Mouse (Mus musculus) E14TG2a.4 (cell line): ENCODE results near the gene Umps.
A peak's percentile ranks its signal among the peaks of the same experiment; 100 is the strongest.

Experiments used
- H3K27me3 ChIP-seq: 2 replicates; pipeline ENCODE4 v1.6.1; 2014; ENCODE audit warnings: low read length, control low read depth; ENCODE audit not compliant: insufficient read depth
- H3K36me3 ChIP-seq: 2 replicates; pipeline ENCODE4 v1.6.1; 2014; ENCODE audit warnings: low read length, control low read depth; ENCODE audit not compliant: insufficient read depth
- H3K4me1 ChIP-seq: replicated peaks from 2 replicates; pipeline ENCODE4 v1.6.1; 2014; ENCODE audit warnings: low read depth, low read length, control low read depth
- H3K4me3 ChIP-seq: replicated peaks from 2 replicates; pipeline ENCODE4 v1.5.1; 2014; ENCODE audit warnings: mild to moderate bottlenecking, low read length
- H3K9me3 ChIP-seq: 2 replicates; pipeline ENCODE4 v1.6.1; 2014; ENCODE audit warnings: low read length, control low read depth
- CTCF ChIP-seq: conservative IDR thresholded peaks from 2 replicates; pipeline ENCODE4 v1.5.1; 2014; ENCODE audit warnings: low read length
- NANOG ChIP-seq: IDR thresholded peaks from 2 replicates; pipeline ENCODE4 v1.6.1; 2014; ENCODE audit warnings: borderline replicate concordance, low read length, mixed read lengths
- POU5F1 ChIP-seq: IDR thresholded peaks from 2 replicates; pipeline ENCODE4 v1.6.1; 2014; ENCODE audit warnings: low read length, borderline replicate concordance

The Umps gene

GRCm38 (mm10) chr16:33946021-33946420 lies 20.8 kb downstream of the Umps start:
- TF ChIP-seq POU5F1 (no peak), NANOG (no peak), CTCF (no peak)

DNA sequence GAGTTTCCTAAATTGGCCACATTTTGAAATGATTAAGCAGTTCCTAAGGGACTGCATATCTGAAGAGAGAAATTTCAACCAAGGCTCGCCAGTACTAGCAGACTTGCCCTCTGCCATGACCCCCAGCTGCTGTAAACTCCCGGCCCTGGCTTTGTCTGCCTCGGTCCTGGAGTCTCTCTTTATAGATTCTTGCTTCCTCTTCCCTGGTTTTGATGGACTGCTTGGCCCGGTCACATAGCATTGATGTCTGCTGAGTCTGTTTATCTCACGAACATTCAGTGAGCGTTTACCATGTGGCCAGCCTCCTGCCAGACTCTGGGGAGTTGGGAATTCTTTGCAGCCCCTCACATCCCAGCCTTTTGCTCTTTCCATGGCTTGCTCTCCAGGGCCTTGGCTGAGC lies 22.1 kb downstream of the Umps start:
- Histone ChIP-seq H3K27me3 (no peaks in the 10 kb centered on the region), H3K9me3 (no peaks in the 10 kb centered on the region), H3K36me3 (peaks cover 14% of the 10 kb centered on the region), H3K4me1 (peaks cover 39% of the 10 kb centered on the region), H3K4me3 (no peak overlapping the region)
- TF ChIP-seq NANOG = no peak
- TF ChIP-seq POU5F1 = no peak
- TF ChIP-seq CTCF = no peak

More at GRCm38 (mm10) chr16:33946021-33946420, 20.8 kb downstream of the Umps start:
- H3K9me3 ChIP-seq = no peaks in the 10 kb centered on the region
- peaks cover 14% of the 10 kb centered on the region for H3K36me3 ChIP-seq
- H3K4me3 ChIP-seq = no peak overlapping the region
- H3K27me3 ChIP-seq = no peaks in the 10 kb centered on the region
- H3K4me1 ChIP-seq = peaks cover 40% of the 10 kb centered on the region

DNA sequence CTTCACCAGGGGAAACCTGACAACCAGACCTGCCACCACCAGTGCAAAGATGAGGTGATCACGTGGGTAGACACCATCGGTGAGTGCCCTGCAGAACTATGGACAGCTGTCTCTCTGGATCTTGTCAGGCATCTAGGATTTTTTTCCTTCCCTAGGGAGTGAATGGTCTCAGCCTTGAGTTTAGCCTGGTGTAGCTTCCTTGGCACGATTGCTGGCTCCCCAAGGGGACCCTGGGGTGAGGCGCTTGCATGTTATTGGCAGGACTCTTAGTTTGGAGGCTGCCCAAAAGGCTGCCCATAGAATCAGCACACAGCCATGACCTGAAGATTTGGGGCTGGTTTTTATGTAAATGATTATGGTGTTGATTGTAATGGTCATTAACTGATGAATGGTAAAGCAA lies 22.7 kb downstream of the Umps start:
- peaks cover 35% of the 10 kb centered on the region for H3K4me1 ChIP-seq
- H3K27me3 ChIP-seq = no peaks in the 10 kb centered on the region
- H3K4me3 ChIP-seq = no peak overlapping the region
- no peaks in the 10 kb centered on the region for H3K9me3 ChIP-seq
- peaks cover 13% of the 10 kb centered on the region for H3K36me3 ChIP-seq
- no peak for TF ChIP-seq NANOG
- TF ChIP-seq CTCF = no peak
- no peak for TF ChIP-seq POU5F1

DNA sequence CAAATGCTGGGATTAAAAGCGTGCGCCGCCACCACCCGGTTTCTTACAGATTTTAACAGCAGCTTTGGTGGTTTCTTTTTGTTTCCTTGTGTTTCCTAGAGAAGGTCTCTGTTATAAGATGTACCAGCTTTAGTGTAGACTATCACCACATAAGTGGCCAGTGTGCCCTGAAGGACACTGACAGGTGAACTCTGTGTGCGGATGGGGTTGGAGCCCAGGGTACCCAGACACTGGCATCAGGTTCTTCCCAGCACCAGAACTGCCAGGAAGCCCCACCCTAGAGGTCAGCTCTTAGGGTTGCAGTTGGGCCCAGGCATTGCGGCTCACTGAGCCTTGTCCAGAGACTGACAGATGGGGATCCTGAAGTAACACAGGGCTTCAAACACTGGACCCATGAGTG lies 23.4 kb downstream of the Umps start:
- Histone ChIP-seq H3K4me1 (peaks cover 28% of the 10 kb centered on the region), H3K4me3 (no peak overlapping the region), H3K27me3 (no peaks in the 10 kb centered on the region), H3K9me3 (no peaks in the 10 kb centered on the region), H3K36me3 (peaks cover 6% of the 10 kb centered on the region)
- TF ChIP-seq POU5F1 = no peak
- no peak for TF ChIP-seq CTCF
- no peak for TF ChIP-seq NANOG

DNA sequence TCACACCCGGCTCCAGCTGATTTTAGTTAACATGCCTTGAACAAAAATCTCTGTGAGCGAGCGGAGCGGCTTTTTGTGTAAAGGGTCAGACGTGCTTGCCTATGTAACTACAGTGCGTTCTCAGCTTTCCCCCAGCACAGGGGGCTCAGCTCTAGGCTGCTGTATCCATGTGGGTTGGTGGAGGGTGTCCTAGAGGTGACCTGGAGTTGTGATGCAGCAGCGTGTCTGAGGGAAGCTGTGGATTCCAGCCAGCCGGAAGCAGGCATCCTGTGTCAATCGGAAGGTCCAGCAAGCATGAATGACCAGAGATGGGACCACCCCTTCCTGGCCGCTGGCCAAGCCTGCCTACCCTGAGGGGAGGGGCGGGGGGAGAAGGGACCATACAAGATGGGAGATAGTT lies 24.5 kb downstream of the Umps start:
- TF ChIP-seq CTCF = no peak
- no peak for TF ChIP-seq NANOG
- no peak for TF ChIP-seq POU5F1
- Histone ChIP-seq H3K36me3 (peaks cover 12% of the 10 kb centered on the region), H3K9me3 (no peaks in the 10 kb centered on the region)

DNA sequence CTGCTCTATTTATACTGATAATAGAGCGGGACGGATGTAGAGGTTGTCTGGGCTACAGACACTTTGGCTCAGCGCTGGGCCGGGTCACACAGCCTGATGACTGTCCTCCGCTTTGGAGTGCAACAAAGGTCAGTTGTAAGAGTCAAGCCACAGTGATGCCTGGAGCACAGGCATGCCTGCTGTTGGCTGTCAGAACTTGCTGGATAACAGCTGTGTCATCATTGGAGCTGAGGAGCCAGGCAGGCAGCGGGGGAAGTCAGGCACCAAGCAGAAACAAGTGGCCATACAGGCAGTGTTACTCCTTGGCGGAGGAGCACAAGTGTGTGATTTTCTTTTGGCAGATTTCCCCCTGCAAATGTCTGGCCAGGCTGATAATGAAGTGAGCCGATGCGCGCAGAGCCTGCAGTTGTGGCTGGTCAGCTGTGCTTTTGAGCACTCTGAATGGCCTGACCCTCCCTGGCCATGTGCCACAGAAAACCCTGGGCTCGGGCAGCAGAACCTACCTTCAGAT lies 25.5 kb downstream of the Umps start:
- TF ChIP-seq NANOG (no peak), CTCF (no peak), POU5F1 (no peak)
- Histone ChIP-seq H3K9me3 (no peaks in the 10 kb centered on the region), H3K4me1 (peaks cover 19% of the 10 kb centered on the region), H3K27me3 (no peaks in the 10 kb centered on the region), H3K4me3 (peak overlapping the region; percentile 23; the same call in 1 of the 2 replicates), H3K36me3 (peaks cover 8% of the 10 kb centered on the region)

More for the DNA sequence above, 24.5 kb downstream of the Umps start:
- no peaks in the 10 kb centered on the region for H3K27me3 ChIP-seq
- H3K4me1 ChIP-seq = peaks cover 22% of the 10 kb centered on the region
- H3K4me3 ChIP-seq = no peak overlapping the region

DNA sequence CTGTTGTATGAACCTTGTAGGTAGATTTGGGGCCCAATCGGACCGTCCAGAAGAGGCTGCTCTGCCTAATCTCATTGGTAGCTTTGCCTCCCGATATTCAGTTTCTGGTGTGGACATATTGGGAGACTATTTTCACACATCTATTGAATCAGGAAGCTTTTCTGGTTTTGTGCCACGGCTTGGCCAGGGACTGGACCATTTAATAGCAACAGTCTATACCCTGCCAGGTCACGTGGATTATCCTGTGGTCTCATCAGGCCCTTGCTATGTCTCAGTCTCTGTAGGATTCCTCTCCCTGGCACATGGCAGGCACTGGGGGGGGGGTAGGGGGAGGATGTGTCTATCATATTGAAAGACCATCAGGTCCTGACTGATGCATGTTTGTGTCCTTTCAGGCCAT lies 26.7 kb downstream of the Umps start:
- Histone ChIP-seq H3K4me1 (peaks cover 19% of the 10 kb centered on the region), H3K27me3 (no peaks in the 10 kb centered on the region), H3K36me3 (peaks cover 8% of the 10 kb centered on the region), H3K9me3 (no peaks in the 10 kb centered on the region), H3K4me3 (no peak overlapping the region)
- TF ChIP-seq CTCF (no peak), POU5F1 (no peak), NANOG (no peak)

DNA sequence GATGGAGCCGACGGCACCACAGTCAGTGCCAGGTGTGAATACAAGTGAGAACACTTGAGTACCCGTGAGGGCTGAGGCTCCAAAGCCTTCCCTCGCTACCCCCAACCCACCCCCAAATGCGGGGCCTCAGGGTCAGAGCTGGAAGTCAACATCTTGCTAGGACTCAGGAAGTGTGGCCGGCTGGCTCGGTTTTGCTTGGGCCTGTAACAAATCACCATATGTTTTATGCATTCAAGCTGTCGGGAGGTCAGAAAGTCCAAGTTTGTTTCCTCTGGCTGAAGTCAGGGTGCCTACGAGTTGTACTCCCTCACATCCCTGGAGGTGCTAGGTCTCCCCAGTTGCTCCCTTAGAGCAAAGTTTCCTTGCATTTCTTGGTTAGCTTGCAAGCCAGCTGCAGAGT lies 27.2 kb downstream of the Umps start:
- H3K27me3 ChIP-seq = no peaks in the 10 kb centered on the region
- peaks cover 19% of the 10 kb centered on the region for H3K4me1 ChIP-seq
- TF ChIP-seq CTCF = no peak
- TF ChIP-seq POU5F1 = no peak
- no peak for TF ChIP-seq NANOG
- H3K36me3 ChIP-seq = peaks cover 8% of the 10 kb centered on the region
- no peak overlapping the region for H3K4me3 ChIP-seq
- H3K9me3 ChIP-seq = no peaks in the 10 kb centered on the region

DNA sequence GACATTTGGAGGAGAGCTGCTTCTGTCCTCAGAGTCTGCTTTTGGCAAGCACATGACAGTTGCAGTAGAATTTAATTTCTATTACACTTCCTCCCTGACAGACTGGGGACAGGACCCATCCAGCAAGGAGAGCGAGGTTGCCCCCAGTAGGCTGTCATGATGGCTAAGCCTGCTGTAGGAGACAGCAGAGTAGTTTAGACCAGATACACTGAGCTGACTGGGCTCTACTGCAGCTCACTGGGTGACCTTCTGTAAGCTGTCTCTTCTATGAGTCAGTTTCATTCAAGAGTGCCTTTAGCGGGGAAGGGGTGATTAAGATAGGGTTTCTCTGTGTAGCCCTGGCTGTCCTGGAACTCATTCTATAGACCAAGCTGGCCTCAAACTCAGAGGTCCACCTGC lies 27.7 kb downstream of the Umps start:
- H3K9me3 ChIP-seq = no peaks in the 10 kb centered on the region
- H3K4me3 ChIP-seq = no peak overlapping the region
- peaks cover 7% of the 10 kb centered on the region for H3K36me3 ChIP-seq
- H3K27me3 ChIP-seq = no peaks in the 10 kb centered on the region
- H3K4me1 ChIP-seq = peaks cover 19% of the 10 kb centered on the region
- TF ChIP-seq NANOG (no peak), CTCF (no peak), POU5F1 (no peak)
